Mouse (Mus musculus) bone marrow, adult 2 months (tissue): ENCODE results near the gene Wwc2.

ENCODE experiments used
- CTCF ChIP-seq: fragments of 200-500 bp; IDR thresholded peaks from 2 replicates; pipeline ENCODE4 v1.5.1; 2011; ENCODE audit warnings: low read length, control low read depth; ENCODE audit not compliant: control insufficient read depth, insufficient read depth
- POLR2A ChIP-seq: fragments of 200-500 bp; IDR thresholded peaks from 2 replicates; pipeline ENCODE4 v1.6.1; 2011; ENCODE audit warnings: low read depth, mild to moderate bottlenecking, control low read depth, low read length, borderline replicate concordance; ENCODE audit not compliant: control insufficient read depth

GRCm38 (mm10) chr8:47819034-47819433, 171.7 kb downstream of the Wwc2 start:
- TF ChIP-seq CTCF: no peak
- TF ChIP-seq POLR2A: no peak
